Mouse (Mus musculus): ENCODE results near the gene Mbtps1. TPM values are rescaled to one million over a fixed set of nuclear protein-coding genes. Genes with fewer than 3 reads are reported as not detected.
A peak's percentile ranks its signal among the peaks of the same experiment; 100 is the strongest.

Mbtps1 gene
- polyA plus RNA-seq (2017; shearing (Covaris generic)): 10 to 100 TPM; 45.9 to 90.2 TPM

GRCm38 (mm10) chr8:119558603-119559401, at the start of gene Mbtps1:
Gene Mbtps1, minus strand, starts transcription at chr8:119558735.
- peak; percentile 95 for ATAC-seq

- ATAC-seq: no peak
These were observed 47.7 kb upstream of the Mbtps1 start for GRCm38 (mm10) chr8:119606224-119606623.

DNA sequence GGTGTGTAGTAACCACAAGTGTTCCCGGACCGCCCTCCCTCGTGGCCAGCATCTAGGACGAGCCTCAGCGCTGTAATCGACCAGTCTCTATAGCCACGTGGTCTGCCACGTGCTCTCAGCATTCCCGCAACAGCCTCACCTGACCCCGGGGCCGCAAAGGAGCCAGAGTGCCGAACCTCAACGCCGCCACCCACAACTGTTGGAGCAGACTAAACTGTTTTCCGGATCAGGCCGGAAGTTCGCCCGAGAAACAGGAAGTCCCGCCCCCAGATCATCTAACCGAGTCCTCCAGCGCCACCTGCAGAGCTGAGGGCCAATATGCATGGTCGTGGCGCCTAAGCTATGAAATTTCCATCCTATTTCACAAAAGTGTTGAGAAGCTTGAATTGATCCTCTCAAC, 46.5 kb upstream of the Mbtps1 start, which contains the start of gene Taf1c:
Gene Taf1c (minus strand): TSS at position 227 of the 400 bp plus-strand sequence.
- ATAC-seq: peak; percentile 100

GRCm38 (mm10) chr8:119604398-119604803, 45.9 kb upstream of the Mbtps1 start:
- no peak for ATAC-seq

DNA sequence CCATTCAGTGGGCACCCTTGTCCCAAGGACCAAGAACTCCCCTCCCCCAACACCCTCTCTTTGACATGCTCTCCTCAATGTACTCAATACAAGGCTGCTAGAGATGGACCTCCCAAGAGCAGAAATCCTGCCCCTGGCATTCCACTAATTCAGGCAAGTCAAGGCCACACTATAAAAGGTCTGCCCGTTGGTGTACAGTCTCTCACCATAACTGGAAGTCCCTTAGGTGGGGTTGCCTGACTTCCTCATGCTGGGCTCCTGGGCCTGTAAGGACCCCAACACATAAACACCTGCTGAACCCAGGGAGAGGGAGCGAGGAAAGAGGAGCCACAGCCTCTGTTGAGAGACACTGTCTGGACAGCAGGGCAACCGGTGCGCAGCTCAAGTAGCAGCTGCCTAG, 45.2 kb upstream of the Mbtps1 start:
- ATAC-seq: no peak

DNA sequence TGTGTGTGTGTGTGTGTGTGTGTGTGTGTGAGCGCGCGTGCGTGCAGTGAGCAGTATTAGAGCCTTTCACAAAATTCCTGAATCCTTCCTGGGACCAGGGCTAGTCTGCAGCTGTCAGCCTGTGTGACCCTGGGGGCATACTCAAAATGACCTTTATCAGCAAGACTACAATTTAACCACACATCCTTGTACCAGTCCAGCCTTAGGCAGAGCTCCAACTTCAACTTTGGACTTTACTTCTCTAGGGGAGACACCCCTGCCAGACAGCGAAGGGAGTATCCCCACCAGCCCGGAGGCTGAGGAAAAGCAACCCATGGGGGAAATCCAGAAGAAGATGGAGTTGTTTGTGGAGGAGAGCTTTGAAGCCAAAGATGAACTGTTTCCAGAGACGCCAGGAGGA, 32.9 kb upstream of the Mbtps1 start:
- ATAC-seq: no peak

GRCm38 (mm10) chr8:119590348-119590747, 31.8 kb upstream of the Mbtps1 start:
- no peak for ATAC-seq

- ATAC-seq: no peak
These were observed 30.3 kb upstream of the Mbtps1 start for GRCm38 (mm10) chr8:119588844-119589243.

GRCm38 (mm10) chr8:119588321-119588720, 29.8 kb upstream of the Mbtps1 start:
- no peak for ATAC-seq

DNA sequence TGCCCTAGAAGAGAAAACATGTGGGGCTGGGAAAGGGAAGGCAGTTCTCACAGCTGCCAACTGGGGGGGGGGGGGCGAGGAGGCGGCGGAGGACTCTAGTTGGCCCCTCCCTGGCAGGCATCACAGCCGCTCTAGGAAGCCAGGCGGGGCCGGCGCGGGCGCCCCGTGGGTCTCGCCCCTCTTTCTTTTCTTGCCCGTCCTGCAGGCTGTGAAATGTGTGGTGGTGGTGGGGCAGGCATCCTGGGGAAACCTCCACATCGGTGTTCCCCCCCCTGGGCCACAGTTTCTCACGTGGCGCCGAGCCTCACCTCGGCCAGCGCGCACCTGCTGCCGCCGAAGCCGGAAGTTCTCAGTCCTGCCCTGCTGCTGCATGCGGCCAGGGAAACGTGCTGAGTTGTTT, 27.4 kb upstream of the Mbtps1 start:
- ATAC-seq: peak; percentile 92

GRCm38 (mm10) chr8:119580441-119581161, 22.1 kb upstream of the Mbtps1 start:
- no peak for ATAC-seq

- ATAC-seq: no peak
These were observed 20.6 kb upstream of the Mbtps1 start for GRCm38 (mm10) chr8:119579096-119579495.

- ATAC-seq: no peak
These were observed 16.8 kb upstream of the Mbtps1 start for GRCm38 (mm10) chr8:119575366-119575726.

DNA sequence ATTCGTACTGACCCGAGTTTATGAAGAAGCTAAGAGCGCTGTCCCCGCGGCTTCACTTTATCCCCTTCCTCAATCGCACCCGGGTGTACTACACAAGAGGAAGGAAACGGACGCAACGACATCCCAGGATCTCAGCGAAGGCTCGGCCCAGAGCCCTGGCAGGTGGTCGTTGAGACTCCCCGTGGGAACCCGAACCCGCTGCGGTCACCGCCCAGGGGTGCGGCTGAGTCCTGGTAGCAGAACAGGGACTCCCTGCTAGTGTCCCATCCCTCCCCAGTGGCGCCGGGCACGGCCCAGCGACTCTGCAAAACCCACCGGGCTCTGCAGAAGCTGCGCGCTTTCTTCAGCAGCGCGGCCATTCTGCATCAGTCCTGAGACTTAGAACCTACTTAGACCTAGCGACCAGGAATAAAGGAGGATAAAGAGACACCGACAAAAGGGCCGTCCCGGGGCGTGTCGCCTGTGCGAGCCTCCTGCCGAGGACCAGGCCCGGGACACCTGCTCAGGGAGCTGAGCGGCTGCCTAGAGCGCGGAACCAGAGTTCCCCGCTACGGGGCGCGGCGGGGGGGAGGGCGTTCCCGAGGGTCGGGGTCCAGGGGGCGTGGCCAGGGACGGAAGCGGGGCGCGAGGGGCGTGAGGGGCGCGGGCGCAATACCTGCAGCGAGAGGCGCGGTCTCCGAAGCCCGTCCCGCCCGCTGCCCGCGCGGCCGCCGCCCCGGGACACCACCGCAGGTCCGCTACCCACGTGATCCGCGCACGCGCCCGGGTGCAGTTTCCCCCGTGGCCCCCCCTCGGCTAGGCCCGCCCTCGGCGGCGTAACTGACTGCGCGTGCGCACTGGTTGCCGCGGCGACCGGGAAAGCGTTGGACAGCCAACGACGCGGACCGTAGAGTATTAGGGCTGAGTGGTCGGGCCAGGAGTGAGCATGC, 16.2 kb upstream of the Mbtps1 start, which contains the start of the genes Hsdl1 and Dnaaf1:
Gene Hsdl1 (minus strand): TSS at position 747 of the 929 bp plus-strand sequence.
Gene Dnaaf1 (plus strand): TSS at position 799 of the 929 bp plus-strand sequence.
- ATAC-seq: peak; percentile 74

DNA sequence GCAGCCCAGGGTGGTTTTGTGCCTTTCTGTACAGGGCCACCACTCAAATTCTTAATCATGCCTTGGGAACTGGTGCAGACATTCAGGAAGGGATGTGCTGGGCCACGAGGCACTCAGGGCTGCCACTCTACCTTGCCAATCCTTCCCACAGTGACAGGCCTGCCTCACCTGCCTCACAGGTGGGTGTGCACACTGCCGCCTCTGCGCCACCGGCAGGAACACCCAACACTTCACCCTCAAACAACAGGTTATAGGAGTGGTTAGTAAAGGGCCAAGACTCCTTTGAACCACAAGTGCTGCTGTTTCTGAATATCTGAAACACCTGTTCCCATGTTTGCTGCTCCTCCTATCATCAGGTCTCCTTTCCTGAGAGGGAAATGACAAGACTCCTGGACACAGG, 13.9 kb upstream of the Mbtps1 start:
- no peak for ATAC-seq

DNA sequence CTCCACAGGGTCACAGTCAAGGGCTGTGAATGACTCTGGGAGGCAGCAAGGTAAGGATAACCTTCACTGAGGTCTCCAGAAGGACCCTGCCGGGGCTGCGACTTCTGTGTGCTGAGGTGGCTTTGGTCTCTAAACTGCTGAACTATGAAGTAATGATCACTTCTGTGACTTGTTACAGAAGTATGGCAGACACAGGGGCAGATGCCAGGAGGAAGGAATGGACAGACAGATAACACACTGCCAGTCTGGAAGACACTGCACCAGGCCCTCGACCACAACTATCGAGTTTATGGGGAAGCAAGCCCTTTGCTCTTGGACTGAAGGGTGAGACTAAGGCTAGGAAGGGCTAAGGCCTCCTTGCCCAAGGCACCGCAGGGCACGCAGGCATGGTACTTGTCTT, 12.6 kb upstream of the Mbtps1 start:
- no peak for ATAC-seq

- ATAC-seq: peak; percentile 78
These were observed 11.3 kb upstream of the Mbtps1 start for GRCm38 (mm10) chr8:119569881-119570280.

DNA sequence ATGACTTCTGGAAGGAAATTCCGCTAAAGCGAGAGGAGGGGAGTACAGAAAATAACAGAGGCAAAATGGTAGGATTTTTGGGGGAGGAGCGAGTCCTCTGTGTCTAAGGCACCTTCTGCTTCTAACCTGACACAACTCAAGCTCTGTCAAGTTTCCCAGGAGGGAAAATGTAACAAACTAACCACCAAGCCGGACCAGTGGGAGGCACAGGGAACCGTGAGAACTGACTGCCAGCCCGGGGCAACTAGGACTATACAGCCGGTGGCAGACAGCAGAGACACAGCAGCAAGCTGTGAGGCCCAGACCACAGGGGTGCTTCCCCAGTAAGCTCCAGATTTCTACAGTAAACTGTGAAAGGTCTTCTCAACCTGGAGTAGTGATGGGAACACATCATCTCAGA, 10.4 kb upstream of the Mbtps1 start:
- ATAC-seq: peak; percentile 38

DNA sequence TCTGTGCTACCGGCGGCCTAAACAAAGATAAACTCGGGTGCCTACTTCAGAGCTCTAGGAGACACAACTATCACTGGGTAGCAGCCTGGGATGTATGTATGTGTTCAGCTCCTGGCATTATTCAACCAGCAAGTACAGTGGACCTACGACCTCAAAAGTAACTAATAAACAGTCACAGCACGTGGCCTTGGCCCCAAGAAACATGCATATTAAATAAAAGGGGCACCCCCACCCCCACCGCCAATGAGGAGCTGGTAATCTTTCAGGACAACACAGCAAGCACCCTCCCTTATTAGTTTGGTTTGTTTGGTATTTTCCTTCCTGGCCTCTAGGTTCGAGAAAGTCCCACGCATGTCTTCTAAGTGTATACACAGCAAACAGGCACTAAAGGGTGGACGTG, 9.7 kb upstream of the Mbtps1 start:
- ATAC-seq: no peak

- no peak for ATAC-seq
These were observed 7.8 kb upstream of the Mbtps1 start for GRCm38 (mm10) chr8:119566367-119566766.

DNA sequence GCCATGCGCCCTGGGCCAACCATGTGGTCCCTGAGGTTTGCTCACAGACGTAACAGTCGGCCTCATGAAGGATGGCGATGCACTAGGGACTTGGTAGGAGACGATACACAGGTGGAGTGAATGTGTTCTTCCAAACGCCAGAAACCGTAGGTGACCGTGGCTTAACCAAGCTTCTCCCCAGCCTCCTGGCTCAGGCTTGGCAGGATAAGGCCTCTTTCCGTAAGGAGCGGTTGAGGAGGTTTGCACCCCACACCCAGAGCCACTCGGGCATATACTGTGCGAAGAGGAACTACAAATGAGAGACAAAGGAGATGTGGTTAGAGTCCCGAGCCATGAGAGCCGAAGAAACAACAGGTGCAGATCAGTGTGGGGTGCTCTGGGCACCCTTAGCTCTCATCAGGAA, 5.3 kb upstream of the Mbtps1 start:
- ATAC-seq: no peak

GRCm38 (mm10) chr8:119559402-119559720, 826 bp upstream of the Mbtps1 start:
- ATAC-seq: no peak
